Mouse (Mus musculus) spleen, postnatal 36 days (tissue): ENCODE data around the gene Dtx2.
"Not testable (repeated sequence)": the region's sequence is repeated elsewhere in the genome, so short reads cannot be mapped to it uniquely, and the experiment has no call there.

ENCODE experiments used
- DNase-seq, 2 experiments: peaks; one replicate each; pipeline ENCODE4 v3.0.0; 2022; ENCODE audit warnings: low spot score in 2 of 2, mixed read lengths in 1 of 2

Gene Dtx2

DNA sequence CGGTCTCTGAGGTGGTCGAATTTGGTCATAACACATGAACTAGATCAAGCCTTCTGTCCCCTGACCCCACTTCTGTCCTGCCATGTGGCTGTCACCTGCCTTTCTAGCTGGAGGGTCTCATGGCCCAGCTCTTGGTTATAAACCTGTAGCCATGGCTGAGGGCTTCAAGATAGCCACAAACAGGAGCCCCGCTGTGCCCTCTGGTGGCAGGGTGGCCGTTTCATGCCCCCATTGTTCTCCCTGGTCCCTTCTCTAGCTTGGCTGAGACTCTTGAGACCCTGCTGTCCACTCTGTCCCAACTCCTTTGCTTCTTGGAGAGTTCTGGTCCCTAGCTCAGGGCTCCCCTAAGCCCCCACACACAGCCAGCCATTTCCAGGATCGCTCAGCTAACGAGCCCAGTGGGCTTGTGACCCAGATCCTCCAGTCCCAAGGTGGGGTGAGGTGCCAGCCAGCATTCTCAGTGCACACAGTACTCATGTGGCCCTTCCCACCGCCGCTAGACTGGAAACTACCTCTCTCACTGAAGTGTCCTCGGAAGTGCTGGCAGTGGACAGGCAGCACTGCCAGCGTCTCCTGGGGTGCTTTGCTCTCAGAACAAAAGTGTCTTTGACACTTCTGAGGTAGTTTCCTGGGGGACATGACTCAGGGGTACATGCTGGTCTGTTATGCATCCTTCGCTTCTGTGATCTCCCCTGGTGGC, 33.2 kb downstream of the Dtx2 start:
- DNase-seq: no peak

DNA sequence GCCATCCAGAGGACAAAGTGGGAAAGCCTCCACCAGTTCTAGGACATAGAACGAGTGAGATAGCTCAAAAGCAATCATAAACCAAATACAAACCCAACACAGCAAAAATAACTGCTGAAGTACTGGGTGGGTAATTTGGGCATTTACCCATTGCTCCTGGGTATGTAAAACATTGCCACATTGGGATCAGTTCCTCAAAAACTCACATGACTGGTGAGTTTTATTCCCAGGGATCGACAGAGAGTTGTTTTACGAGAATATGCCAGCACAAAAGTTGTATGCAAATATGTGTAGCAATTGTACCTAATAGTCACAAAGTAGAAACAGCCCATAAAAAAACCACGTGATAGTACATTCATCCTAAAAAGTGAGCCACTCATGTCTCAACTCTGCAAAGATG, 40.3 kb downstream of the Dtx2 start:
- DNase-seq: no peak

DNA sequence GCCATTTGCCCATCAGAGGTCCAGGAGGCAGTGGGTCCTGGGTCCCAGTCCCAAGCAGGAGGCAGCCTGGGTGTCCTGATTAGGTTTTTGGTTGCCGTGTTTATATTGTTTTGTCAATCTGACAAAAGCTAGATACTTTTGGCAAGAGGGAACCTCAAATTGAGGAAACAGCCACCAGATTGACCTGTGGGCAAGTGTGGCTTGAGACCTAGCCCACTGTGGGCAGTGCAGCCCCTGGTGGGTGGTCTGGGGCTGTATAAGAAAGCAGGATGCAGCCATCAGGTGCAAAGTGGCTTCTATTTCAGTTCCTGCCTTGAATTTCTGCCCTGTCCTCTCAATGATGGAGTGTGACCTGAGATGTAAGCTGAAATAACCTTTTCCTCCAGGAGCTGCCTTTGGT, 40.7 kb downstream of the Dtx2 start:
- no peak for DNase-seq

DNA sequence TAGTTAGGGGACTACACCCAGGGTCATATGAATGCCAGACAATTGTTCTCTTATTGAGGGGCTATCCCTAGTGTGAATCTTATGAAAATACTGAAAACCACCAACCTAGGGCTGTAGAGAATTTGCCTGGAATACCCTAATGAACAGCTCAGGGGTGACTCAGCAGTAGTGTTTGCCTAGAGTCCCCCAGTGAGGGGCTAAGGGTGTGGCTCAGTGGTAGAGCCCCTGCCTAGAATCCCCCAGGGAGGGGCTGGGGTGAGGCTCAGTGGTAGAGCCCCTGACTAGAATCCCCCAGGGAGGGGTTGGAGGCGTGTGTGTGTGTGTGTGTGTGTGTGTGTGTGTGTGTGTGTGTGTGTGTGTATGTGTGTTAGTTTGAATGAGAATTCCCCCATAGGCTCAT, 42.1 kb downstream of the Dtx2 start:
- no peak for DNase-seq

DNA sequence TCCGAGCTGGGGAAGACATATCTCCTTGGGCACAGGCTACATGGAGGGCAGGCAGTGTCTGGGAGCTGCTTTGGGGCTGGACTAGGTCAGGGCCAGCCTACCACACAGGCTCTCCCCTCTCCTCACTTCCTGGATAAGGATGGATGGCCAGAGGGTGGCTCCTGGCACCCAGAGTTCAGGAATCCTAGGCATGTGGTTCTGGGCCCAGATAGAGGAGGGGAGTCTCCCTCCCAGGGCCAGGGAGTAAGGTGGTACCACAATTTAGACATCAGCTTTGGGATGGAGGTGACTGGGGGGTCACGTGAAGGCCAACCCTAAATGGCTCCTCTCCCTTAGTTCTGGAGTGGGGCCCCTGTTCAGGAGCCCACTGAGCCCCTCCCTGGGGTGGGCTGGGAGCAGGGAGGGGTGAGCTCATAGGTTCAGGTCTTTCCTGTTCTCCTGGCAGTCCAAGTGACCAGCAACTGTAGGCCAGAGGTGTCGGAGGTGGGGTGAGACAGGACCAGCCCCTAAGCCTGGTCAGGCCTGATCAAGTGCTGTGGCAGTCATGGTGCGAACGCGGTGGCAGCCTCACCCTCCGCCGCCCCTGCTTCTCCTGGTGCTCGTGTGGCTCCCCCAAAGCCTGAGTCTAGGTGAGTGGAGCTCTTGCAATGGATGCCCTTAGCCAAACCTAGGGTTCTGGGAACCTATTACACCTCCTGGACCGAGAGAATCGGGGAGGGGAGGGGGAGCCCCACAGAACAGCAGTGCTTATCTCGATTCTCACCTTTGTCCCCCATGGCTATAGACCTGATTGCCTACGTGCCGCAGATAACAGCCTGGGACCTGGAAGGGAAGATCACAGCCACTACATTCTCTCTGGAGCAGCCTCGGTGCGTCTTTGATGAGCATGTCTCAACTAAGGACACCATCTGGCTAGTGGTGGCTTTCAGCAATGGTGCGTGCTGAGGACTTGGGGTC, 43.9 kb downstream of the Dtx2 start, which contains the start of gene Upk3b:
Gene Upk3b, plus strand, starts transcription at position 239 of the 957 bp plus-strand sequence.
- DNase-seq: no peak

DNA sequence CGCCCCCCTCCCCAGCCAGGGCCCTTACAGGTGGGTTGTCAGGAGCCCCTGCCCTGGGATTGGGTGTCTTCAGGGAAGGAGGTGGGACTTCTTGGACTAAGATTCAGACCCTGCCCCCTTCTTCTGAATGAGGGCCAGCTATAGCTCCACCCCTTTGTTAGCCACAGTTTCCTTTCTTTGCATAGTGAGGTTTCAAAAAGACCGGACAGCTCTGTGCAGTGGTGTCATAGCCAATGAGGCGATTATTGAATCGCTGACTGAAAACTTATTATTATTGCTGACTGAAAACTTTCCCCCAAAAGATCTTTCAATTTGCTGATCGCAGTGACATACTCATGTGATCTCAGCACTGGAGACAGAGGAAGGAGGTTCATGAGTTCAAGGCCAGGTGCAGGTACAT, 45.6 kb downstream of the Dtx2 start:
- peak; percentile 27 to 40 for DNase-seq

DNA sequence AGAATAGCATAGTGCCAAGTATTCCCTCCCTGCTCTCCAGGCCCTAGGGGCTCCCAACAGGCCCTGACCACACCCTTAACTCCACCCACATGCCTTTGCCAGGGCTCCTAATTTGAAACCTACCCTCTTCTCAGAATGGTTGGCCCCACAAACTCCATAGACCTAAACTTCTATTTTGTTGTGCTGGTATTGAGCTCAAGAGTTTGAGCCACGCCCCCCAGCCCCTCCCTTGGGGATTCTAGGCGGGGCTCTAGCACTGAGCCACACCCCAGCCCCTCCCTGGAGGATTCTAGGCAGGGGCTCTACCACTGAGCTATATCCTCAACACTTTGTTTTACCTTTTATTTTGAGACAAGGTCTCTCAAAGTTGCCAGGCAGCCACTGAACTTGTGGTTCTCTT, 46.7 kb downstream of the Dtx2 start:
- peak in 1 of 2 experiments; percentile 20 for DNase-seq

DNA sequence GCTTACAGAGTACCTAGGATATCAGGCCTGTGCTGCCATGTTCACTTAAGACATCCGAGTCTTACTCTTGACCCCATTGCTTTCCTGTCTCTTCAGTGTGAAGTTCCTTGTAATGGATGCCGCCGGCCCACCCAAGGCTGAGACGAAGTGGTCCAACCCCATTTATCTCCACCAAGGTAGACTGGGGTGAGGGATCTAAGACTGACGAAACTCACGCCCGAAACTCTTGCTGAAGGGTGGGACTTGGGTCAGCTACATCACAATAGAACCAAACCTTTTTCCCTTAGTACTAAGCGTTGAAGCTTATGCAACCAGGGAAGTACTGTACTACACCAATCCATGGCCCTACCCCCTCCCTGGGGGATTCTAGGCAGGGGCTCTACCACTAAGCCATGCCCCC, 47.1 kb downstream of the Dtx2 start:
- no peak for DNase-seq

DNA sequence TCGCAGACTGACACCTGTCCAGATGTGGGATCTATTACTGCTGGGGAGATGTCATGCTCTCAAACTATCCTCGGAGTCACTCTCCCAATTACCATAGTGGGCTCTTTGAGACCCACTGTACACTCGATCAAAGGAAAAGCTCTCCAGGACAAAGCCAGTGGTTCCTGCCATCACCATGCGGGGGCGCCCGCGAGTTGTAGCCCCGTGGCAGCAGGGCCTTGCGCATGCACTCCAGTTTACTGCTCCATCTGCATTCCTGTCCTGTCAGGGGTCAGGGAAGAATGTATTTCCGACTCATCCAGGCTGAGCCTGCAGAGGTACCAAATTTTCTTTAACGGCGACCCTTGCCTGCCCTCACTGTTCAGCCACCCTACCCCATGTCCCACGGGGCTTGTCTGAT, 50.3 kb downstream of the Dtx2 start:
- no peak for DNase-seq

DNA sequence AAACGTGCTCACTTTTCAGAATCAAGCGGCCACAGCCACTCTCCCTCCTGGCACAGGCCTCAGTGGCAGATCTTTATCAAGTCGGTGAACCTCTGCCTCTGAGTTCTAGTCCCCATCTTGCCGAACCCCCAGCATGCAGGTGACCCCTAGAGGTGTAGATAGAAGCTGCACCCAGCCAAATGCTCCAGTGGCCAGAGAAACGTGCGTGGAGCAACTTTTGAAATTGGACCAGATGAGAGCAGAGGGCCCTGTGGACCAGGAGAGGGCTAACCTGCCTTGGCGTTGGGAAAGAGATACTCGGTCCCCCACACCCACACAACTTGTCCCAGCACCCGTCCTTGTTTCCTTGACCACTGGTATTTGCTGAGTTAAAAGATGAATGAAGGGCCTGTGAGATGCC, 50.8 kb downstream of the Dtx2 start:
- DNase-seq: no peak

DNA sequence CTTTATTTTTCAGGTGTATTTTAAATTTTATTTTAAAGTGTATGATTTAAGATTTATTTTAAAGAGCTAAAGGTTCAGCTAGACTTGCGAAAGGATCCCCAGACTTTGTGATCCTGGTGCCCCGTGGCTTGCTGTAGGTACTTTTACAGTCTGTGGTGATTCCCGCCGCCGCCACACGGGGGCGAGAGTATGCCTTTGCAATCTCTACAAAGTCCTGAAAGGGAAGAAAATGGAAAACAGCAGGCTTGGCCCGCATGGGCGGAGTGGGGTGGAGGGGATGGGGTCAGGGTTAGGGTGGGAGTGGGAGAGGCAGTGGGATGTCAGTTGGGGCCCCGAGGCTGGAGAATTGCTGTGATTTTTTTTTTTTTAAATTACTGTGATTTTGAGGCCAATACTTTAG, 51.4 kb downstream of the Dtx2 start:
- DNase-seq: peak; percentile 52 to 76

DNA sequence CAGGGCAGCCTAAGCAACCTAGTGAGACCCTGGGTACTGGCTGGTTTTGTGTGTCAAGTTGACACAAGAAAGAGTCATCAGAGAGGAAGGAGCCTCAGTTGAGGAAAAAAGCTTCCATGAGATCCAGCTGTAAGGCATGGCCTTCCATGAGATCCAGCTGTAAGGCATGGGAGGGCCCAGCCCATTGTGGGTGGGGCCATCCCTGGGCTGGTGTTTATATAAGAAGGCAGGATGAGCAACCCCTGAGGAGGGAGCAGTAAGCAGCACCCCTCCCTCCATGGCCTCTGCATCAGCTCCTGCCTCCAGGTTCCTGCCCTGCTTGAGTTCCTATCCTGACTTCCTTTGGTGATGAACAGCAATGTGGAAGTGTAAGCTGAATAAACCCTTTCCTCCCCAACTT, 53.9 kb downstream of the Dtx2 start:
- DNase-seq: not testable (repeated sequence)

DNA sequence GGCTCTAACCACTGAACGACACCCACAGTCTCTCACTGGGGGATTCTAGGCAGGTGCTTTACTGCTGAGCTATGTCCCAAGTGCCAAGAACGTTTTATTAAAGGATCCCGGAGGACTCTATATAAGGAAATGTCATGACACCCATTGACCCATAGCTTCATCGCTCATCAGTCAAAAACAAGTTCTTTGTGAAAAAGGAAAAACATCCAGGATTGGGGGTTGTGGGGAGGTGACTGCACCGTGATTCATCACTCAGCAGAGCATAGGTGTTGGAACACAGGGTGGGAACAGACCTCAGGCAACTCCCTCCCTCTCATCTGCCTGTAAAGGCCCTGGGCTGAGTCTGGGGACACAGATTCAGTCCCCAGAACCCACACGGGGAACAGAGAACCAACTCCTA, 55.3 kb downstream of the Dtx2 start:
- DNase-seq: no peak

DNA sequence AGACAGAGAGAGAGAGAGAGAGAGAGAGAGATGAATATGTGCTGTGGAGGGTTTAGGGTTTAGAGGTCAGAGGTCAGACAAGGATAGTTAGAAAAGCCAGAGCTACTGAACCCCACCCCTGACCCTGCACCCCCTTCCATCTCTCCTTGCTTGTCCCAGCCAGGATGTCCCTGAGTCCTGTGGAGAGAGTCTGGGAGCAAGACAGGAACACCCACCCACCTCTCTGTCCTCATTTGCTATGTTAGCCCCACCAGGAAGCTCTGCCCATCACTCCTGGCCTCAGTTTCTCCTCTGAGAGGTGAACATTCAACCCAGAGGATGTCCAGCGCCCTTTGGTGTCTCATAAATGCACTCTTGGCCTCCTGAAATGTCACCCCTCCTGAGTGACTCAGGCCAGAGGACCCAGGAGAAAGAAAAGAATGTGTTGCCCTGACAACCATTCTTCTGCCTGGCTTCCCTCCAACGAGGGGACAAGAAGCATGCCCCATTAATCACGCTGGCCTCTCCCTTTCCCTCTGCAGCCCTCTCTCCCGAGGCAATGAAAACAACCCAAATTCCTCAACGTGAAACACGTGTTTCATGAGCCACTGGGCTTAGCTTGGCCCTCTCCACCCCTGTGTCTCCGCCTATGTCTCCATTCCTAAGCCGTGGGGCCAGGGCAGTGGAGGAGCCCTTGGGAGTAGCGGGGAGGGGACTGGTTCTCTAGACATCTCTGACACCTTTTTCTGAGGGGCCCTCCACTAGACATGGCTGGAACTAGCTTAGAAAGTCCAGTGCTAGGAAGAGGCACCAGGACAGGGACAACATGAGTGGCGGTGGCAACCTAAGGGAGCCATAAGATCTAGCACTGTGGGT, 56.9 kb downstream of the Dtx2 start:
- DNase-seq: no peak

DNA sequence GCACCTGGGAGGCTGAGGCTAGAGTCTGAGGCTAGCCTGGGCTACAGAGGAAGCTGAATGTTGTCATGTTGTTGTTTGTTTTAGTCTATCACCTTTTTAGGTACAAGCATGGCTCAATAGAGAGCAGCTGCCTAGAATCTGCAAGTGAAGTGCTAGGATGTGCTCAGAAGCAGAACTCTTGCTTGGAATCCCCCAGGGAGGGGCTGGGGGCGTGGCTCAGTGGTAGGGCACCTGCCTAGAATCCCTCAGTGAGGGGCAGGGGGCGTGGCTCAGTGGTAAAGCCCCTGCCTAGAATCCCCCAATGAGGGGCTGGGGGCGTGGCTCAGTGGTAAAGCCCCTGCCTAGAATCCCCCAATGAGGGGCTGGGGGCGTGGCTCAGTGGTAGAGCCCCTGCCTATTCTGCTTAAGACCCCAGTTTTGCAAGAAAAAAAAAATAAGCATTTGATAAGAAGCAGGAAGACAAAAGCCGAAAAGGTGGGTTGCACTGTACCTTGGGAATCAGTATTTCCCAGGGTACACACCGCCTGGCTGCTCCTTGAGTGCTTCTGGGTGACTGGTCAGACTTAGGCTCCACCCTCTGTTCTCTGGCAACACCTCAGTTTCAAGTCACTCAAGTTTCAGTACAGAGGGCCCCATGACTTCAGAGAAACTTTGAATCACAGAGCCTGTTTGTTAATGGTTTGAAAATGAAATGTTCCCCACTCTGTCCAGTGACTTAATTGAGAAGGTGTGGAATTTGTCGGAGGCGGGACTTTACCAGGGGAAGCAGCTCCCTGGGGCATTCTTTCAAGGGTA, 58.5 kb downstream of the Dtx2 start:
- no peak for DNase-seq

DNA sequence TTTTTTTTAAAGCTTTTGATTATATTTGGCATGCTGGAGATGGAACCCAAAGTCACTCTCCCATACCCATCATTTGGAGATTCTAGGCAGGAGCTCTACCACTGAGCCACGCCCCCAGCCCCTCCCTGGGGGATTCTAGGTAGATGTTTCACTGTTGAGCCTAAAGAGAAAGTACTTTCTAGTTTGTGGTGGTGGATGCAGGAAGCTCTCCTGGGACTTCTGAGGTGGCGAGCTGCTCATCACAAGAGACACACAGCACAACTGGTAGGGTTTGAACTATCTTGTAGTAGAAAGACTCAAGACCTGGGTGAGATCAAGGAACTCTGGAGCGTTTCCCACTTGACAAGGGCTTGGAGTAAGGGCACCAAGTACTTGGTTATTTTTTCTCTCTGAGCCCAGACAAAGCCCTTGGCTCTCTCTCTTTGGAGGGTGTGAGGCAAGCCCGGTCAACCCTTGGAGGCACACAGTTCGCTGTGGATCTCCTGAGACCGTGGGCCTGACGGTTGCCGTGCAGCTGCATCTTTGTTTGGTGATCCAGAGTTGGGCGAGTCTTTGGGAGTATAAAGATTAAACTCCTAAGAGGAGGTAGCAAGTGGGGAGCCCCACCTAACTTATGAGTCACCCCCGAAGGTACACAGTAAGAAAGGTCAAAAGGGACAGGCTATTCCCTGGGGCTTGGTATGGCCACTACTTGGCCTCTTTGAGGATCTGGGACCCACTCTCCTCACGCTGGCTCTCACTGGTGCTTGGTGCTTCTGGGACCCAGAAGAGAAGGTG, 59.9 kb downstream of the Dtx2 start, which contains the start of gene Upk3bl:
Gene Upk3bl, plus strand, starts transcription at position 192 of the 777 bp plus-strand sequence.
- no peak for DNase-seq

DNA sequence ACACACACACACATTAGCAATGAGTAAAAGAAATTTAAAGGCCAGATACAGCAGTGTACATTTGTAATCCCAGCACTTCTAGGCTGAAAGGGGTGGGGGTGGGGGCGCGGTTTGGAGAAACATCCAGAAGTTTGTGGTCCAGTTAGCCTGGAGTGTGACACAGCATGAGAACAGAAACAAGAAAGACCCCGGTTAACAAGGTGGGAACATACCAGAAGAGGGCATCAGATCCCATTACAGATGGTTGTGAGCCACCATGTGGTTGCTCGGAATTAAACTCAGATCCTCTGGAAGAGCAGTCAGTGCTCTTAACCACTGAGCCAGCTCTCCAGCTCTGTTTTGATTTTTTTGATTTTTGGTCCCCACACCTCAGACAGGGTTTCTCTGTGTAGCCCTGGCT, 61.5 kb downstream of the Dtx2 start:
- no peak for DNase-seq

DNA sequence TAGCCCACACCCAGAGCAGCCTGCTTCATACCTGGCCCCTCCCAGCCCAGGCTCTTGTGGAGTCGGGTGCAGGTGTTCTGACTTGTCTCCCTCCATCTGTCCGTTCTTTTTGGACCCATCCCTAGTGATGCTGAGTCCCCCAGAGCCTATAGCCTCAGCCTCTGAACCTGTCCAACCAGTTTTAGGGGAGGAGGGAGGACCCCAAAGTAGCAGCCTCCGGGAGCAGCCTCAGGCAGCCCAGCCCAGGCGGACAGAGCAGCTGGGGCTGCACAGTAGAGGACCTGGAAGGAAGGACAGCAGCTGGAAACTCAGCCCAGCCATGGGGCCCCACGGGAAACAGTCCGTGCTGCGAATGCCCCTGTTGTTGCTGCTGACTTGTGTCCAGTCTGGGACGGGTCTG, 62.5 kb downstream of the Dtx2 start:
- DNase-seq: no peak

DNA sequence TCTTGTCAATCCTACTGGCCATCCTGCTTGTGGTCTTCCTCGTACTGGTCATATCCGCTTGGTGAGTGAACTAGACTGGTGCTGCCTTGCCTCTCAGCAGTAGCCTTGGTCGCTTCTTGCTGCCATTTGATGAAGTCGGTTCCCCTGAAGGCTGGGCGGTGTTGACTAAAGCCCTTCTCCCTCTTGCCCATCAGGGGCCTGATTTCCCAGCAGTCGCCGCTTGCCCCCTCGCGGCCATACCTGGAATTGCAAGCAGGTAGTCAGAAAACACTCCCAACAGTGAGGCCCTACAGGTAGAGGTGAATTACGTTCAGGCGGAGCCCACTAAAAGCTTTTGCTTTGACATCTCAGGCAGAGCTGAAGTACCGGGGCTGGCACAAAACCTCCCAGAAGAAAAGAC, 67.0 kb downstream of the Dtx2 start:
- DNase-seq: peak; percentile 58 to 70

DNA sequence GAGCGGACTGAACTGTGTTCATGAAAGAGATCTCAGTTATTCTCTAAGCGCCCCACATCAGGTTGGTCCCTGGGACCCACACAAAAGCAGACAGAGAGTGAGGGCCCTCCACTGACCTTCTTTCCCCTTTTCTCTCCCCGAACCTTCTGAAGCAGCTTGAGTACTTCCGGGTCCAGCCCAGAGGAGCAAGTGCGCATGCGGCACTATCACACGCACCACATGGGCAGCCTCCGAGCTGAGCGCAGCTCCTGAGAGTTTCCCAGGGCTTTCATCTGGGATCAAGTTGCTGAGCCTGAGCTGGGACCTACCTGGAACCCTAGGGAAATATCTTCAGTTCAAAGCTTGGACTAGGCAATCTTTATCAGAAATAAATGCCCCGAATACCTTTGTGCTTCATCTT, 69.3 kb downstream of the Dtx2 start:
- DNase-seq: no peak
